Mouse (Mus musculus) lung, postnatal 25 days (tissue): ENCODE measurements around the gene Iqch.

Experiments
- DNase-seq: peaks from one replicate; pipeline ENCODE4 v3.0.0; 2022; ENCODE audit warnings: low spot score

Iqch gene

GRCm38 (mm10) chr9:63492291-63492690 is 110.0 kb downstream of the Iqch start:
- DNase-seq, result no peak

GRCm38 (mm10) chr9:63490521-63491307 is 111.6 kb downstream of the Iqch start:
- DNase-seq, result no peak

DNA sequence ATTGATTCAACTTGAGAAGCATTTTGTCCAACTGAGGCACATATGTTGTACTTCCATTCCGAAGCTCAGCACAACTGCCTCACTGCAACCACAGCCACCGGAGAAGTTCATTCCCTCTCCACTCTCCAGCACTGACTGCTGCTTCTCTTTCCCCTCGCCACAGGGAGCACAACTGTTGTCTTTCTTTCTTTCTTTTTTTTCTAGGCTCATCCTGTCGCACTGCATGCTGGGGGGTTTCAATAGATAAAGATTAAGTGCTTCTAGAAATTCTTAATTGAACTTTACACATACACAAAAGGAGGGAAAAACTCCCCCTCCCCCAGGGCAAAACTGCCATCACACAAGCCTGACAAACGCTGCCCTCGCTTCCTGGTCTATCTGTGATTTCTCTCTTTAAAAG is 113.1 kb downstream of the Iqch start:
- no peak for DNase-seq

DNA sequence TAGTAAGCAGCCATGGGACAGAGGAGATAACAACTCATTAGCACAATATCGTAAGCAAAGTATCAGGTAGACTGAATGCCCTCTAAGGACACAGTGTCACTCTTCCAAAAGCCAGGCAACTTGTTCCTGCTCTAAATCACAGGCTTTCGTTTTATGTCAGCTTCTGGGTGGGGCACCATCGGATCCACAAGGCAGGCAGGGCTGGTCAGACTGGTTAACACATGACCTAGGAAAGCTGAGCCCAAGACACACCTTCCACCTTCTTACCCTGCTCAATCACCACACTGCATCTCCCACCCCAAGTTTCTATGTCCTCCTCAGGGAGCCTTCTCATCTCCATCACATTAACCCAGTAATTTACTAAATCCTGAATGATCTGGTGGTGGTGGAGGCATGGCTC is 136.7 kb downstream of the Iqch start:
- DNase-seq, result peak; percentile 2

GRCm38 (mm10) chr9:63462296-63462695 is 140.0 kb downstream of the Iqch start:
- peak; percentile 79 for DNase-seq

GRCm38 (mm10) chr9:63456401-63456800 is 145.9 kb downstream of the Iqch start:
- DNase-seq, result no peak

GRCm38 (mm10) chr9:63454341-63454740 is 148.0 kb downstream of the Iqch start:
- no peak for DNase-seq

GRCm38 (mm10) chr9:63450531-63451030 is 151.7 kb downstream of the Iqch start:
- DNase-seq, result no peak

DNA sequence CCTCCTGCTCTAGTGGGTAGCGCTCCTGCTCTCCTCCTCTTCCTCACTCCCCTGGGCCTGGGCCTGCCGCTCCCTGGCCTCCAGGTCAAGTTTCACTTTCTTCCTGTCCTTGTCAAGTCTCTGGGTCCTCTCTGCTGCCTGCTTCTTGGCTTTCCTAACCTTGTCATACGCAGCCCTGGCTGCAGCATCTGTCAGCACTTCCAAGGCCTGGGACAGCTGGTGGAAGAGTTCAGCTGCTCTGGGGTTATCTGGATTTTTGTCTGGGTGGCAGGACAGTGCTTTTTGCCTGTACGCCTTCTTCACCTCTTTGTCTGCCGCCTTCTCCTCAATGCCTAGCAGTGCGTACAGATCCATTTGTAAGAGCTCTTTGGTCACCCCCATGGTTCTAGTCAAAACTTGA is 158.6 kb downstream of the Iqch start:
- no peak for DNase-seq

DNA sequence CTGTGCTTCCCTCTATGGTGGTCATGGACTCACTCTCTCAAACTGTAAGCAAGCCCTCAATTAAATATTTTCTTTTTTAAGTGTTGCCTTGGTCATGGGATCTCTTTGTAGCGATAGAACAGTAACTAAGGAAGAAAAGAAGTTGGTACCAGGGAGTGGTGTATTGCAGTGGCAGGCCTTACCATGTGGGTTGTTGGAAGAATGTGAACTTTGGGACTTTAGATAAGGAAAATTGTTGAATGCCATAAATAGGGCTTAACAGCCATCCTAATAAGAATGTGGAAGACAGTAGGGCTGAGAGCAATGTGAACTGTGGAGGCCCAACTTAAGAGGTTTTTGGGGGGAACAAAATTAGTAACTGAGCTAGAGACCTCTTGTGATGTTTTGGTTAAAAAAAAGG is 171.6 kb downstream of the Iqch start:
- no peak for DNase-seq

DNA sequence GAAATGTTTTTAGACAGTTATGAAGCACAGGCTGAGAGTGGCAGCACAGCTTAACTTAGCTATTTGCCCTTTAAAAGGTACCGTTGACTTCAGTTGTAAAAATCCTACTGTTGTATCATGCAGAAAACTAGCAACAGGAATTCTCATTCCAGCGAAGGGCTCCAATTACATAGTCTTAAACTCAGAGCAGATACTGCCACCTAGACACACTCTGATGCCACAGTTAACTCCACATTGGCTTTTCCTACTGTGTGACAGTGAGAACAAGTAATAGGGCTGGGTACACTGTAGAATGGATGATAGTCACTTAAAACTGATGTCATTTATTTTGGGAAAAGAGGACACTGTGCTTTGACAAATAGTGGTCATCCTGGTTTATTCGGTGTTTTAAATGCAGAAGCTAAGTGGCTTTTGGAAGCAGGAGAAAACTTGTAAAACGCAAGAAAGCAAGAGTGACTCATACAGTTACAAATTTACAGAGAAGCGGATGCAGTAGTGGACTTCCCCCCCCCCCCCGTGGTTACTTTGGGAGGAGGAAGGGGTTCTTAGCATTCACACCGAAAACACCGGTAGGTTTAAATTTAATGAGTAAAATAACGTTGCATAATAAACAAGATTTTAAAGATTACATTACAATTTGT is 181.1 kb downstream of the Iqch start:
- no peak for DNase-seq

DNA sequence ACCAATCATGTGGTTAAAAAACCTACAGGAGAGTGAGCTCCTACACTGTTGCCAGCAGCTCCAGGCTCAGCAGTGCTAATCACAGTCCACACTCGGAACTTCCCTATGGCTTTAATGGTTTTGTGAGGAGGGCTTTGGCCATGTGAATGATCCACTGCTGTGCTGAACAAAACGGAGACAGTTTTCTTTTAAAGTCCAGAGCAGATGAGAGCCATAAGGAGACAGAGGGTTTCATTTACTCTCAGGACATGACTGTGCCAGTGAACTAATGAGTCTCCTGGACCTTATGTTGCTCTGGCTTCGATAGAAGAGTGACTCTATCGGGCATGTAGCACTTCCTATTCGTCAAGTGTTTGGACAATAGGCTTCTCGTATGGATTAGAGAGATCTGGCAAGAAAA is 181.9 kb downstream of the Iqch start:
- DNase-seq, result no peak

DNA sequence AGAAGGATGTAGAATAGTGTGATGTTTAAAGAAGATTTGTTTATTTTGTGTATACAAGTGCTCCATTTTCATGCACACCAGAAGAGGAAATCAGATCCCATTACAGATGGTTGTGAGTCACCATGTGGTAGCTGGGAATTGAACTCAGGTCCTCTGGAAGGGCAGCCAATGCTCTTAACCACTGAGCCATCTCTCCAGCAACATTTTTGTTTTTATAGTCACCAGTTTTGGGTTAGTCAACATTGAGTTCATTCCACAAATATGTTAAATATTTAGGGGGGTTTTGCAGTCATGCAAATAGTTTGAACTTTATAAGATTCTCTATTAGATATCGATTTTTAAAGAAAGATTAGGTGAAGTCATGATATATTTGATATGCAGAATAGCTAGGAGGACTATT is 202.1 kb downstream of the Iqch start:
- DNase-seq, result no peak

- no peak for DNase-seq
Measured at GRCm38 (mm10) chr9:63399463-63399815, 202.9 kb downstream of the Iqch start.

DNA sequence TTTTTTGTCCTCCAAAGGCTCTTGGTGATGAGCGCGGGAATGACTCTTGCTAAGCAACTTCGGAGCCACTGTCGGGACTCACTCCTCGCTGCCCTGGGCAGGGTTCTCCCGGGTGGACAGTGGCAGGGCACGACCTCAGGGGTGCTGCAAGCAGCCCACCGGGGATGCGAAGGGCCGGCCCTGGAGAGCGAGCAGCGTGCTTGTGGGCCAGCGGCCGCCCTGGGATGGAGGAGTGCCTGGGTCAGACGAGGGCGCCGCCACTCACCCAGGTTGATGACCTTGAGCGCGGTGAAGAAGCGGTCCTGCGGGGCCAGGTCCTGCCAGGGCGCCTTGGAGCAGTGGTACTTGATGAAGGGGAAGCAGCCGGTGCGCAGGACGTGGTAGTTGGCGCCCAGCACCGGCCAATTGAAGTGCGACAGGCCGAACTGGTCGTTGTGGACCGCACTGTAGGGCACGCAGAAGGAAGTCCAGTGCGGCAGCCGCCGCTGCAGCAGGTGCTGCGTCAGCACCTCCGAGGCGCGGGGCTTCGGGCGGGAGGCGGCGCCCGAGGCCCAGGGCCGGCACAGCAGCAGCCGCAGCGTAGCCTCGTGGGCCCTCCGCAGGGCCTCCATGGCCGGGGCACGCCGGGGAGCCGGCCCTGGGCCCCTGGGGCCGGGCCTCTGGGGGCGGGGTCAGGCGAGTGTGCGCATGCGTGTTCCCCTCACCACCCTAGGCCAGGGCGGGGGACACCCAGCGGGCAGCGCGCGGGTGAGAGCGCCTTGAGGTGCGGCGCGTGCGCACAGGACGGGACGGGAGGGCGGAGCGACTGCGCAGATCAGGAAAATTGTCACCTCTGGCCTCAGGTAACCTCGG is 203.5 kb downstream of the Iqch start, which contains the start of gene 2300009A05Rik:
2300009A05Rik (minus strand) TSS at position 636 of the 852 bp plus-strand sequence.
- DNase-seq, result peak; percentile 96

DNA sequence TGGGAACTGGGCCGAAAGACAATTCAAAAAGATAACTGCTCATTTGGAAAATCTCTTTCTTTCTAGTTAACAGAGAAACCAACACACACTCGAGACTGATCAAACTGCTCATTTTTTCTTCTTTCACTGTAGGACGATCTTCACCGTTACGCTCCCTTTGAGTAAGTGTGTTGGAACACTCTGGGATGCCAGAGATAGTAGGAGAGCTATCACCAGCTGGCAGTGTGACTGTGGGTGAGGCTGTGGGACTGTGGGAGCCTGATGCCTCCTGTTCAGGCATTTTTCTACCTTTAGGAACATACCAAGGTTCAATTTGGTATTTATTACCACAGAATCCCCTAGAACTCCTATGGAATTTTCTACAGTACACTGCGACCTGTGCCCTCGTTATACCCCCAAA is 206.7 kb downstream of the Iqch start:
- no peak for DNase-seq

DNA sequence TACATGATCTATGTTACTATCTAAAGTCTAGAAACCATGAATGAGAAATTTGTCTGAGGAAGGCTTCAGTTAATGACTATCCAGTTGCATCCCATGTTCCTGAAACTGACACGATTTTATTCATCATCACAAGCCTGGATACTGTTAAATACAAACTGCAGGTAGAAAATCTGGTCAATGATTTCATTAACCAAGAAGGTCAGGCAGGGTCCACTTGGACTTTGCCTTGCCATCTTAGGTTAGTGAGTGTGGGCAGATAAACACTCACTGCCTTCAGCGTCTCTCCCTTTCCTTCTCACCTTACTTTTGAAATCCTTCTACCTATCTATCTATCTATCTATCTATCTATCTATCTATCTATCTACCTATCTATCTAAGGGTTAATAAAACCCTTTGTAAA is 211.0 kb downstream of the Iqch start:
- no peak for DNase-seq

DNA sequence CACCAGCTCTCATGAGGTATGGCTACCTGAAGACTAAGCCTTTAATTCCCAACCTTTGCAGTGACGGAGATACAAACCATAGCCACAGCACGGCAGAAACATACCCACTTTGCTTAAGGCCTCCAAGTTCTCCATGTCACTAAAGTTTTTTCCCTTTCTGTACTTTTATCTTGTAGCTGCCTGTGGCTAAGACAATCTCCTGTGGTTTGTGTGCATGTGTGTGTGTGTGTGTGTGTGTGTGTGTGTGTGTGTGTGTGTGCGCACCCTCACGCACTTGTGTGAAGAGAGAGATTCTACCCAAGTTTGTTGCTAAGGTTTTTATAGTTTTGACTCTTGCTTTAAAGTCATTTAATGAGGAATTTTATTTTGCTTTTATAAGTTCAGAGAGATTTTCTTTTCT is 219.5 kb downstream of the Iqch start:
- DNase-seq, result no peak

DNA sequence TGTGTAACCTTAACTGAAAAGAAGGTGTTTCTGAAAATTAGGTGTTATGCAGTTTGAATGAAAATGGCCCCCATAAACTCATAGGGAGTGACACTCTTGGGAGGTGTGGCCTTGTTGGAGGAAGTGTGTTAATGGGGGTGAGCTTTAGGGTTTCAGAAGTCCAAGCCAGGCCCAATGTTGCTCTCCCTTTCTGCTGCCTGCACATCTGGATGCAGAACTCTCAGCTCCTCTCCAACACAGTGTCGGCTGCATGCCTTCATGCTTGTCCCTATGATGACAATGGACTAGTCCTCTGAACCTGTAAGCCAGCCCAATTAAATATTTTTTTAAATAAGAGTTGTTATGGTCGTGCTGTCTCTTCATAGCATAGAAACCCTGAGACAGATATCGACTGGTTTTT is 222.0 kb downstream of the Iqch start:
- DNase-seq, result no peak

- DNase-seq, result no peak
Measured at GRCm38 (mm10) chr9:63378174-63378573, 224.1 kb downstream of the Iqch start.

GRCm38 (mm10) chr9:63377270-63378142 is 224.8 kb downstream of the Iqch start, which contains the start of gene Map2k5:
Gene Map2k5, minus strand, starts transcription at chr9:63377902.
- DNase-seq, result peak; percentile 92

DNA sequence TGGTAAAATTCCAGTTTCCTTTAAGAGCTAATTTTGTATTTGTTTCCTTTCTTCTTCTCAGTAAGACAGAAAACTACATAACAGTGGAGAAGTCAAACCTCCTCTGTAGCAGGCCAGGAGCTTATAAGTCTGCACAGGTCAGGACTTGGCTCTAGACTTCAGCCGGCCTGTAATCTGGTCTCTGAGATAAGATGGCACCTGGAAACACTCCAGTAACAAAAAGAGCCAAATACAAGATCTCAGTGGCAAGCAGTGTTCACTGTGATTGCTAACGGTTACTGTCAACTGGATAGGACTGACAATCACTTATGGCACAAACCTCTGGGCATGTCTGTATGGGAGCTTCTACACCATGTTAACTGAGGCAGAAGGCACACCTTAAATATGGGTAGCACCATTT is 229.0 kb downstream of the Iqch start:
- DNase-seq, result no peak
